Mouse (Mus musculus) kidney, adult 11 months (tissue): ENCODE measurements around the gene Ostc.

Experiments
- DNase-seq: peaks from one replicate; pipeline ENCODE4 v3.0.0; 2022

The Ostc gene

DNA sequence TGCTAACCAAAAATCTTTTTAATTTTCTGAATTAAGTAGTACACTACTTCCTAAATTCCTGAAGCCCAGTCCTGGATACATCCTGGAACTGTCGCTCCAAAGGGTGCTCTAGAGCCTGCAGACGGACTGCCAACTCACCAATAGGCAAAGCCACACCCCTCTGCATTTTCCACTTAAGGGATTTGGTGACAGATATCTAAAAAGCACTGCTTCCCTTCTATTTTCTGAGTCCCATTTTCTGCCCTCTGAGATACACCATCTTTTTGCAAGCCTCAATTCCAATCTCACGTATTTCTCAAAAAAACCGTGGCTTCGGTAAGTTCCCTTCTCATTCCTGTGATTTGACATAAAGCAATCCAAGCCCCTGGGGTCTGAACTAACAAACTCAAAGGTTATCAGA, 715 bp downstream of the Ostc start:
- no peak for DNase-seq

DNA sequence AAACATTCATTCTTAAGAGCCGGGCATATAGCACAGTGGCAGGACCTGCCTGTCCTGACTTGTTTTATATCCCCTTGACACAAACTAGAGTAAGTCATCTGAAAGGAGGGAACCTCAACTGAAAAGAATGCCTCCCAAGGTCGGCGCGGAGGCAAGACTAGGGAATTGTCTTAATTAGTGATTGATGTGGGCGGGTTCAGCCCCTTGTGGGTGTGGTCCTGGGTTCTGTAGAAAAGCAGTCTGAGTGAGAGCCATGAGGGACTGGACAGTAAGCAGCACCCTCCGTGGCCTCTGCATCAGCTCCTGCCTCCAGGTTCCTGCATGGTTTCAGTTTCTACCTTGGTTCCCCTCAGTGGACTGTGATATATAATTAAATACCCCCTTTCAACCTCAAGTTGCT, 7.0 kb downstream of the Ostc start:
- DNase-seq, result no peak

DNA sequence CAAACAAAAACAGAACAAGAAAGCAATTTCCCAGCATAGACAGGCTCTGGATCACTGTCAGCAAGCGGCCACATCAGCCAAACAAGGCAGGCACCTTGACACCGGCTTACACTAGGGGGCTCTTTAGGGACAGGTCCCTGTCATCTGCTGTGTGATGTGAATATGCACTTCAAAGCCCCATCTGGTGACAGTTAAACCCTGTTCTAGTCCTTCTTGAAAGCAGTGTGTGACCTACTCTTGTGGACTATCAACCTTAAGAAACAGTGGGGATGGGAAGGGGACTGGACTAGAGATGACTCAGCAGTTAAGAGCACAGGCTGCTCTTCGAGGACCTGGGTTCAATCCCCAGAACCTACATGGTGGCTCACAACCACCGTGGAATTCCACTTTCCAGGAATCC, 11.6 kb downstream of the Ostc start:
- no peak for DNase-seq

DNA sequence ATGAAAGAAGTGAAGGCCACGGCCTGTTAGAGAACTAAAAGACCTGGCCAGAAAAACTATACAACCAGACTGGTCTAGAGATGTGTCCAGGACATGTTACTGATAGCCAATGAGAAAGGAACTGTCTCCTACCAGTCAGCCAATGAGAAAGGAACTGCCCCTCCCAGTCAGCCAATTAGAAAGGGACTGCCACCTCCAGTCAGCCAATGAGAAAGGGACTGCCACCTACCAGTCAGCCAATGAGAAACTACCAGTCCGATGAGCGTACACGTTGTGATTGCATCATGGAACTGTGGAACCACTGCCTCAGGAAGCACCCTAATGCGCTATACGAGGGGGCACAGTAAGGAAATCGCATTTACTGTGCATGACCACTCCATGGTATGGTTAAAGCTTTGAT, 14.5 kb downstream of the Ostc start:
- DNase-seq, result no peak

DNA sequence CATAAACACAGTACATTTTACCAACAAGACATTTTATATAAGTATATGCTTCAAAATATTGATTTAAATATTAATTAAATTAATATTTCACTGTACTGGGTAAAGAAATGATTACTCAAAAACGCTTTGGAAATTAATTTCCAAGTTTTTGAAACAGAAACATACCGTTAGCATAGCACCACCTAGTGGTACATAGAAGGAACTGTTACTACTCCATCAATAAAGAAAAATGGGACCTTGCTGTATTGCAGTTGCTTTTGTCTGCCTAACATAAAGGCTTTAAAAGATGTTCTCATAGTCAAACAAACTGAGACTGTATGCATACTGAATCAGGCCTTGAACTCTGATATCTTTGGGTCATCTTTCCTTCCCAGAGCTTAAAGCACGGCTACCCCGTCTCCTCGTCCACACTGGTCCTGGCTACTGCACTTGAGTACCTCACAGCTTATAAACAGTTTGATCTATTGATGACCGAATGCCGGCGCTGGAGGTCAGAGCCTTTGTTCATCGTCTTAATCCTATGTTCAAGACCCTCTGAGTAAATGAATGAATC, 15.1 kb downstream of the Ostc start:
- no peak for DNase-seq

DNA sequence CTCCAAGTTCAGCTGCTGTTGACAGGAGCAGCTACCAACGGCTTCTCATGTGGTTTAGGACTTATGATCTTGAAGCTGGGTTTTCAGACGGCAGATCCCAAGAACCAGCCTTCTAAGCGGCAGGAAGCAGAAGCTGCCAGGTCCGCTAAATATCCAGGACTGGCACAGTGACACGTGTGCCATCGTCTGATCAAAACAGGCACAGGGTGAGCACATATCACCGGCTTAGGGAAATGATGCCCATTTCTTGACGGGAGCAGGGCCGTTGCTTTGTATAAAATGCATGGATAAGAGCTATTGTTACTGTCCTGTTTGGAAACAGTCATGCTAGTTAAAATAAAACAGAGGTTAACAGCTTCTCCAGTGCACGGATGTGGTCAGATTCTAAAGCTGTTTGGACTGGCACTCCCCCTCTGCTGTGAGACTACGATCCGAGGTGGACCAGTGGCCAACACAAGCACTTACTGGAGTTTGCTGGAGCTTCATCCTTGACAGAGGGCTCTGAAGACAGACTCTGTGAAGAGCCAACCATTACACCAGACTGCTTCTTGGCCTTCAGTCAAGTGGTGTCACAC, 17.6 kb downstream of the Ostc start:
- no peak for DNase-seq

DNA sequence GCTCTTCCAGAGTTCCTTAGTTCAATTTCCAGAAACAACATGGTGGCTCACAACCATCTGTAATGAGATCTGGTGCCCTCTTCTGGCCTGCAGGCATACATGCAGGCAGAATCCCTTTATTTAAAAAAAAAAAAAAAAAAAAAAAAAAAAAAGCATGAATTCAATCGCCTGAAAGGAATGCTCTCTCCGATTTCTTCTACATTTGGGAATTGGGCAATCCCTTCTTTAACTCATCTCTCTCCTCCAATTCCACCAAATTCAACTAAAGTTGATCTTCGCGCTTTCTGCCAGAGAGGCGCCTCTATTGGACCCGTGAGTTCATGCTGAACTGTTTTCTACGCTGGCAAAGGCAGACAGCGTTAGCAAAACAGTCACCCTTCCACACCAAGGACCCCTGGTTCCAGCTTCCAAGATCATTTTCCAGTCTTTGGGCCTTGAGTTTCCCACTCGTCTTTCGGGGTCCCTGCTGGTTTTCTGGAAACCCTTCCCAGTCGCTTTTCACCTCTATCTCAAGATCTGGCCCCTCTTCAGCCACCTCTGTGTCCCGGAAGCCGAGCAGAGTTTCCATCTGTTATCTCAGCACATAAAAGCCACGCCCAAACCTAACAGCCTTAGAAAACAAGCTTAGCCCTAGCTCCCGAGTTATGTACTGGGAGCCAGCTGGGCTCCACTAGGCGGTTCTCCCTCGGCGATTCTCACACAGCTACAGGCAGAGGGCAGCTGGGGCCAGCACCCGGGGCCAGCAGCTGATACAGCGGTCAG, 18.2 kb downstream of the Ostc start:
- peak; percentile 42 for DNase-seq

DNA sequence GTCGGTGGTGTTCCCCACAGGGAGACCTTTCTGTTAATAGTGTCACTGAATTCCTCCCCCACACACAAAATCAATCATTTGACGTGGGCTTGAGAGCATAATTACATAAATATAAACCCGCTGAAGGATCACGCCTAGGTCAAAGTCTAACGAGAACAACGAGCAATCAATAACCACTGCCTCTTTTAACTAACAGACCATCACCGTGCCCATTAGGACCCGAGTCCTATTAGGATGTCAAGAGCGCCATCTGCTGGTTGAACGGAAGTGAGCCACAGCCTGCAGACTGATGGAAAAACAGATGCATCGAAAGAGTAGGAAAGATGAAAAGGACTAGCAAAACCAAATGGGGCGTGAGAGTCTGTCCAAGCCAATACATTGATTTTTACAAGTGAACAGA, 19.6 kb downstream of the Ostc start:
- DNase-seq, result peak; percentile 74

DNA sequence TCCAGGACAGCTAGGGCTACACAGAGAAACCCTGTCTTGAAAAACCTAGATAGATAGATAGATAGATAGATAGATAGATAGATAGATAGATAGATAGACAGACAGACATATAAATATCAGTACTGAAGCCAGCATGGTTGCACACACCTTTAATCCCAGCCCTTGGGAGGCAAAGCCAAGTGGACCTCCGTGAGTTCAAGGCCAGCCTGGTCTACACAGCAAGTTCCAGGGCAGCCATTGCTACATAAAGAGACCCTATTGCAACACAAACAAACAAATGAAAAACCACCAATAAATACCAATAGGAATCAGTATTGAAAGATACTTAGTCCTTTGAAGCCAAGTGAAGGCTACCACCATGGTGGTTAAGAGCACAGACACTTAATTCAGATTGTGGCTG, 22.2 kb downstream of the Ostc start:
- no peak for DNase-seq

DNA sequence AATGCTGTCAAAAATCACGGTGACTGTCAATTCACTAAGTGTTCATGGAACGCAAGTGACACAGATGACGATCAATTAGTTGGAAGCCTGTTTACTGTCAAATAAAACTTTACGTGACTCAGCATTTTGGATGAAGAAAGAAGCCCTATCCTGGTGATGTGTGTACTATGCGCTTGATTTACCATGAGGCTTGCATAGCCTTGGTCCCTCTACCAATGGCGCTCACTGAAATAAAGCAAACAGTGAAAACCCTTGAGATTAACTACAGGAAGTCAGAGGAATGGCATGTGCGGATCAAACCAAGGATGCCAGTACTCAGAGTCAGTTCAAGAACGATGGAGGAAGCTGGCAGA, 24.3 kb downstream of the Ostc start:
- no peak for DNase-seq

DNA sequence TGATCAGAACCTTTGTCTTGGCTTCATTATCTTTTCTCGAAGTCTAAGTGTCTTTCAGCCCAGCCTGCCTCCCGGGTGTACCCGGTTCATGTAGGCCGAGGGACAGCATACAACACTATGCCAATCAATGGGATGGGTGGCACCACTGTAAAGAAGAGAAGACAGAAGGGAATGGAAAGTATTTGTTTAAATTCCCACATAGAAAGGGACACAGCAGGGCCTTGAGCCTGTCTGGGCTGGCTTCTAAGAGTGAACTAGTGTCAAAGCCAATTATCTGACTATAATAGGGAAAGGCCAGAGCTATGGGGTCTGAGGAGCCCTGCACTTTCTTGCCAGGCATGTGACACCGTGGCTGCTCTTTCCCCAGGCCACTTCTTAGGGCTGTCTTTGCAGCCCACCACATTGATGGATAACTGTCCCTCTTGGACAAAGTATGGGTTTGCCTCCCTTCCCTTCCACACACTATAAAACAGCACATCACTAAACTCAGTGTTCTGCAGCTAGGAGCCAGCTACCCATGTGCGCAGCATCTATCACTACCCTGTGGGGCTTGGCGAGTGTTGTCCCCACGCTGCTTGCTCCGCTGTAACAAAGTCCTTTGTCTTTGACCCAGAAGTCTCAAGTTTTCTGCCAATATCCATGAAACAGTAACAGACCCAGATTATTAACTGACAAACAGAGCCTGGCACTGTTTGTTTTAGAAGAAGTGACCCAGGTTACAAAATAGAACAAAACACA, 24.8 kb downstream of the Ostc start:
- DNase-seq, result peak; percentile 53

DNA sequence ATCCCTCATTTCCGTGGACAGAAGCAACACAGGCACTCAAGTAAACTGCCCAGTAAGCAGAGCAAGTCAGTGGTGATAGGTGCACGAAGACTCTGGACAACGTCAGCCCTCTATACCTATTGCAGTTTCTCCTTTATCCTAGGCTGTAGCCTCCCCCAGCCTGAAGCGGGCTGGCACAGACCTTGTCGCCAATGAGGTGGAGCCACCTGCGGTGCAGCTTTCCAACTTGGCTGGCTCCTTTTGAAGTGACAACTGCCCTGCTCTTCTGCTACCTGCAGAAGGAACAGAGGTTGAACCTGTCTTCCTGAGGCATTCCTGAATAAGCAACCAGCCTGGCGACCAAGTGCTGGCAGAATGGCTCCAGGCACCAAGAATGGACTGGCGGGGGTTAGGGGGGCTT, 25.4 kb downstream of the Ostc start:
- peak; percentile 33 for DNase-seq

DNA sequence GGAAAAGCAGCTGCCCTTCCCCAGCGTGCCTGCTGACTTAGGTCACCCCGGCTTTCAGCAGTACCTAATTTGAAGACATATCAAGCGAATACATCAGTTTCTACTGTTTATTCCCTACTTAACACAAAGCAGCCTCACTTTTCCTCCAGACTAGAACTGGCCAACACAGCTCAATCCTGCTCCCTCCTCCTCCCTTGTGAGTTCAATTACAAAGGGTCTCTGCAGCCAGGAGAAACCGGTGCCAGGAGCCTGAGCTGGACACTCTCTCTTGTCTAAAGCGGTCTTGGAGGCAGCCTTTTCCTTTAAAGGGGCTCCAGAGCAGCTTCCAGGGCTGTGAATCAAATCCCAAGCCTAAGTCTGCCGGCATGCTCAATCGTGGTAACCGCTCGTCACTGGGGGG, 27.1 kb downstream of the Ostc start:
- no peak for DNase-seq

DNA sequence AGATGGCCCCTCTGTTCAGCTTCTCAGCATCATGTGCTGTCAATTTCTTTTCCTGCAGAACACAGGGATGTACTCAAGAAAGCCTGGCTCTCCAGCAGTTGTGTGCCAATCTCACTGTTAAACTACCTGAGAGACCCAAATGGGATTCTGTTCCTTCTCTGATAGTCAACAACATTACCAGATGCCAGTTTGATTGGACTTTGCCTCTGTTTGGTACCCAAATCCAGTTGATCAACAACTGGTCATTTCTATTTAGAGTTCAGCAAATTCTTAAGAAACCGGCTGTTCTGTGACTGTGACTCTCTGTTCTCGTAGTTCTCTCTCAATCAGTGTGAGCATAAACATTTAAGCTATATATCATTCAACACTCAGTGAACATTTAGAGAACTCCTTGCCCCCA, 28.0 kb downstream of the Ostc start:
- no peak for DNase-seq

DNA sequence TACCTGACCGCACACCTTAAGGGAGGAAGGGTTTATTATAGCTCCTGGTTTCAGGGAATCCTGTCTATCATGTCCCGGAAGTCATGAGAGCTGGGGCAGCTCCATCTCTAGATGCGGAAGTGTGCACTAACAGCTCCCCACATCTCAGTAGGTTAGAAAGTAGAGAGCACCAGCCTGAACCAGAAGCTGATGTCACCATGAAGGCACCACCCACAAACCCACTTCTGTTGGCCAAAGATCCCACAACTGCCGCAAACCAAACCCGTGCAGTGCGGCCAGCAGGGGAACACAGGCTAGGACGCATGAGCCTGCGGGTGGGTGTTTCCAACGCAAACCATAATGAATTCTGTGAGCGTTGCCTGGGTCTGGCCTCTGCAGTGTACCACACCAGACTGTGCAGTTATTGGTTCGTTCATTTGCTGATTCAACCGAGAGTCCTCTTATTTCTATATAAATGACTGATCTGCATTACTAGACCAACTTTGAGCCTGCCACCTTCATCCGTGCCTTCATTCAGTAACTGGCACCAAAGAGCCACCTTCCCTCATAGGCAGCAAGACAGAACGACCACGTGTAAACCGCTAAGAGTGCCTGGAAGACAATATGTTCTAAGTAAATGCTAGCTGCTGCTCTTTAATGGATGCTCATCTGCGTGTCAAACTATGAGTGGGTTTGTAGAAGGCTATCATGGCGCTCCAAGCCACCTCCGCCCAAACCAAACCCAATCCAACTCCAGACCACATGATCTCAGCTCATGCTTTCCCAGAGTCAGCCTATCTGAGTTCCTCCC, 31.4 kb downstream of the Ostc start:
- DNase-seq, result no peak

DNA sequence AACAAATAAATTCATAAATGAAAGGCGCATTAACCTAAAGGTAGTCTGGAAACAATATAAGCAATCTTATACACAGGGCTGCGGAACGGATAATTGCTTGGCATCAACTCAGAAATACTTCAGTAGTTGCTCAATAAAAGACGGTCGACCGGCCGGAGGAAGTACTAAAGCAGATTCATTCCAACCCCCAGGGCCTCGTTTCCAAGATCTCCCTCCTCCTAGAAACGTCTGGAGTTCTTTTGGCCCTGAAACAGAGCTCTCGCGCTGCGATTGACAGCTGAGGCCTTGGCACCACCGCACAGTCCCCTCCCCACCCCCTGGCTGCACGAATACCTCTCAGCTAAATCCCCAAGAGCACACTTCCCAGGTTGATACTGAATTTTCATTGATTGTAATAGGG, 38.0 kb downstream of the Ostc start:
- DNase-seq, result no peak

DNA sequence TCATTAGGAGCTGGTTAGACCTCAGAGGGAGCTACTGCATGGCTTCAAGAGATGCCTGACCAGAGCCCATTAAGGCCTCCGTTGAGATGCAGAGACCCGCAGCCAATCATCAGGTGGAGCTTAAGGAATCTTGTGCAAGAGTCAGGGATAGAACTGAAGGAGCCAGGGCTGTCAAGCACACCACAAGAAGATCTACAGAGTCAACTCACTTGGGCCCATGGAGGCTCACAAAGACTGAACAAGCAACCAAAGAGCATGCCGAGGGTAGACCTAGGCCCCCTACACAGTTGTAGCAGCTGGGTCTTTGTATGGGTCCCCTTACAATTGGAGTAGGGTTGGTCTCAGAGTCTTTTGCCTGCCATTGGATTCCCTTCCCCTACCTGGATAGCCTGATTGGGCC, 46.7 kb downstream of the Ostc start:
- no peak for DNase-seq

DNA sequence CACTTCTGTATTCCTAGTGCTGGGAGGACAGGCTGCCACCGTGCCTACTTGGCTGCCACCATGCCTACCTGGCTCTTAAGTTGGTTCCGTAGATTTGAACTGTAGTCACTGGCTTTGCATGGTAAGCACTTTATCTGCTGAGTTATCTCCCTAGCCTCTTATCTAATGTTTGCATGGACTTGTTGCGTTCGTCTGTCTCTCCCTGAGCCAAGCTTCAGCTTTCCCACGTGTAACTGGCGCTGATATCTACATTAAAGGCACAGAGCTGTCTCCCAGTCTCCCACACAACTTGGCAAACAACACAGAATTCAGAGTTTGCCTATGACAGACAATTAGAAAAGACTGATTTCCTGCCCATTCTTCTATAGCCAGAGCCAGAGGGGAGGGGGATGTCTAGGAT, 48.6 kb downstream of the Ostc start:
- no peak for DNase-seq

DNA sequence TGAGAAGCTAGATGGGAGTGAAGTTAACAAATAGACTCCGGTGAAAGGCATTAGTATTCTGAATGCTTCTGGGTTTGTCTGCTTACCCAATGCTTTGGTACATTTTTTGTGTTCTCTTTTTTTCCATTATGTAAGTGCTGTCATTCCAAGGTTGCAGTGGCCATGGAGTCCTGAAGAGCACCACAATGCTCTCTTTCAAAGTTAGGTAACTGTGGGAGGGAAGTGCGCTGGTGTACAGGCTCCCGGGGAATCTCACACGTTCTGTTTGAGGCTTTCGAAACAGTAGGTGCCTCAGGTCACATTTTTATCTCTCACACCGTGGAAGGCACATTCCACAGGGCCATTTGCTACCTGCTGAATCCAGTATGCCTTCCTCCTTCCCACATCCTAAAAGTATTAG, 59.7 kb downstream of the Ostc start:
- DNase-seq, result no peak

DNA sequence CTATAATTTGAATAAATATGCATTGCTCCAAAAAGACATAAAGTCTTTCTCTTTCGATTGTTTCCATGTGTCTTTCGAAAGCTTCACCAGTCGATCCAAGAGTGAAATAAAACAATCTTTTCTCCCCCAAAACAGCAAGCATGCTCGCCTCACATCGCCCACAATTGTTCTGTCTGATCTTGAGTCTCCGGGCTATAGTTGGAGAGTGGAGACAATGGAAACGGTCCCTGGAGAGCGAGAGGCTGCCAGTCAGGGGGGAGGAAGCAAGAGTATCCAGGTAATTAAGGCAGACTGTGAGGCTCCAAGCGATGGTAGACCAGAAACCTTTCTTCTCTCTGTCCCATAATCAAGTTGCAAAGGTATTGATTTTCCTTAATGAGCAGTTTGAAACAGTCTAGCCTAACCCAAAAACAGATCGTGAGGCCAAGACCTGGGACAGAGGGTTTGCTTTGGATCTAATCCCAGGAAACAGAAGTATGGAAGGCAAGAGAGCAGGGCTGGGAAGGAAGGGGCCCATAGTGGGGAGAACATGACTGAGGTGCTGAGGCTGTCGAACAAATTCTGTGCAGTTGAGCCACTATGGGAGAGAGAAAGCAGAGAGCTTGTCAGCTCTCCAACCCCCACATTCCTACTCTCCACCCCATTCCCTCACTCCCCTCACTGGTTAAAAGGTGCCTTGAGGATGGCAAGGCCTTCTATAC, 63.0 kb downstream of the Ostc start:
- no peak for DNase-seq
